Mouse (Mus musculus): ENCODE data around the gene Fbxo34. TPM values are rescaled to one million over a fixed set of nuclear protein-coding genes. Genes with fewer than 3 reads are reported as not detected.
A peak's percentile ranks its signal among the peaks of the same experiment; 100 is the strongest.
"Not testable (repeated sequence)": the region's sequence is repeated elsewhere in the genome, so short reads cannot be mapped to it uniquely, and the experiment has no call there.

Gene Fbxo34
- 4.2 and 4.8 TPM in 2 replicates for polyA plus RNA-seq (2012; ENCODE audit: insufficient read depth, low replicate concordance)

- H3K4me1 ChIP-seq; H3K27me3 ChIP-seq (replicated peaks); H3K9me3 ChIP-seq; H3K4me3 ChIP-seq (replicated peaks); H3K36me3 ChIP-seq (replicated peaks; ENCODE audit: low read length): not testable (repeated sequence)
Observed at GRCm38 (mm10) chr14:47450121-47450520, at the start of gene Fbxo34. Fbxo34 (plus strand) TSS chr14:47450421.

DNA sequence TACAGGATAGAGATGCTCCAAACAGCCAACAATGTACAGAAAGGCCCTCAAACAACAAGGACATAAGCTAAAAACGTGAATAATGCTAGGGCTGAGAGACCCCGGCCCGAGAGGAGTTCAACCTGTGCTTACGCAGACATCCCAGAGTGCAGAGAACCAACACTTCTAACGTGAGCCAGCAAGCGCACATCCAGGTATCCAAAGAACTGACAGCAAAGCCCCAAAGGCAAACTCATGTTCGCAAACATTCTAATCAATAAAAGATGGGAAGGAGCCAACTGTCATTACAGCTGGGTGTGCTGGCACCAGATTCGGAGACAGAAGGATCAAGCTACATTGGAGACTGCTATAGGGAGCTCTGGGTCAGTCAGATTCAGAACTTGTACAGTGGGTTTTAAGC lies 47.5 kb upstream of the Fbxo34 start:
- no peaks in the 10 kb centered on the region for H3K27me3 ChIP-seq (replicated peaks)
- H3K9me3 ChIP-seq: no peaks in the 10 kb centered on the region
- H3K36me3 ChIP-seq (replicated peaks; ENCODE audit: low read length): peaks cover 92% of the 10 kb centered on the region
- no peak overlapping the region for H3K4me3 ChIP-seq (replicated peaks)
- TF ChIP-seq FLI1 (IDR thresholded peaks at IDR 0.05; ENCODE audit: low read length) (no peak), GATA1 (IDR thresholded peaks at IDR 0.05; ENCODE audit: borderline replicate concordance, low read length) (no peak)
- H3K4me1 ChIP-seq: no peaks in the 10 kb centered on the region

GRCm38 (mm10) chr14:47406000-47406399 lies 44.2 kb upstream of the Fbxo34 start:
- Histone ChIP-seq H3K9me3 (no peaks in the 10 kb centered on the region), H3K27me3 (replicated peaks) (no peaks in the 10 kb centered on the region), H3K36me3 (replicated peaks; ENCODE audit: low read length) (peaks cover 99% of the 10 kb centered on the region), H3K4me3 (replicated peaks) (no peak overlapping the region), H3K4me1 (no peaks in the 10 kb centered on the region)
- TF ChIP-seq GATA1 (IDR thresholded peaks at IDR 0.05; ENCODE audit: borderline replicate concordance, low read length) (no peak), FLI1 (IDR thresholded peaks at IDR 0.05; ENCODE audit: low read length) (no peak)

DNA sequence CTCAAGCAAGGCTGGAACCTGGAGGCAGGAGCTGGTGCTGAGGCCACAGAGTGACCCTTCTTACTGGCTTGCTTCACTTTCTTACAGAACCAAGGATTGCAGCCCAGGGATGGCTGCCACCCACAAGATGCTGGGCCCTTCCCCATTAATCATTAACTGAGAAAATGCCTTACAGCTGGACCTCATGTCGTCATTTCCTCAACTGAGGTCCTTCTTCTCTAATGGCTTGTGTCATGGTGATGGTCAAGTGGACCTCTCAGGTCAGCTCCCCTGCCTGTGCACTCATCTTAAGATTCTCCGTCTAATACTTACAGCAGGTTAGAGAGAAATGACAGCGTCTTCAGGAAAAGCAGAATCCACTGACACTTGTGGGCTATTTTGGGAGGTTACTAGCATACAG lies 32.9 kb upstream of the Fbxo34 start:
- Histone ChIP-seq H3K4me1 (peaks cover 18% of the 10 kb centered on the region), H3K9me3 (no peaks in the 10 kb centered on the region), H3K4me3 (replicated peaks) (peak overlapping the region; percentile 92), H3K36me3 (replicated peaks; ENCODE audit: low read length) (peaks cover 39% of the 10 kb centered on the region), H3K27me3 (replicated peaks) (no peaks in the 10 kb centered on the region)
- no peak for TF ChIP-seq FLI1 (IDR thresholded peaks at IDR 0.05; ENCODE audit: low read length)
- no peak for TF ChIP-seq GATA1 (IDR thresholded peaks at IDR 0.05; ENCODE audit: borderline replicate concordance, low read length)

GRCm38 (mm10) chr14:47417775-47418665 lies 32.2 kb upstream of the Fbxo34 start, which contains the start of gene Dlgap5:
Dlgap5 (minus strand) TSS chr14:47418407.
- TF ChIP-seq FLI1 (IDR thresholded peaks at IDR 0.05; ENCODE audit: low read length) (peak; percentile 86; the same call in 1 of the 2 replicates), GATA1 (IDR thresholded peaks at IDR 0.05; ENCODE audit: borderline replicate concordance, low read length) (no peak)
- Histone ChIP-seq H3K4me3 (replicated peaks) (peak within 1 kb of the TSS; percentile 92), H3K9me3 (no peaks in the 10 kb centered on the region), H3K27me3 (replicated peaks) (peaks cover 4% of the 10 kb centered on the region), H3K36me3 (replicated peaks; ENCODE audit: low read length) (peaks cover 32% of the 10 kb centered on the region), H3K4me1 (peaks cover 18% of the 10 kb centered on the region)

DNA sequence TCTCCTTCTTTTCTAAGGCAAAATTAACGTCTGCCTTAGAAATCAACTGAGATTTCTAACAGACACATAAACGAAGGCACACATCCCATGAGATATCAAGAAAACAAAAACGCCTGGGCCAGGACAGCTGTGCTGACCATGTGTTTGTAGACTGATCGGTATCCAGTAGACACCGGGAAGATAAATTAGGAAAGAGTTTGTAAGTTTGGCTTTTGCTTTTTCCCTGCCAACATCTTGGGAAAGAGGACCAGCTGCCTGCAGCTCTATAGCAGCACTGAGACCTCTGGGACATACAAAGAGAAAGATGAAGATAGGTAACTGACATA lies 31.6 kb upstream of the Fbxo34 start:
- Histone ChIP-seq H3K9me3 (no peaks in the 10 kb centered on the region), H3K36me3 (replicated peaks; ENCODE audit: low read length) (peaks cover 28% of the 10 kb centered on the region), H3K27me3 (replicated peaks) (peaks cover 4% of the 10 kb centered on the region), H3K4me1 (peaks cover 18% of the 10 kb centered on the region), H3K4me3 (replicated peaks) (peak overlapping the region; percentile 92)
- TF ChIP-seq GATA1 (IDR thresholded peaks at IDR 0.05; ENCODE audit: borderline replicate concordance, low read length) (no peak), FLI1 (IDR thresholded peaks at IDR 0.05; ENCODE audit: low read length) (no peak)

GRCm38 (mm10) chr14:47419034-47419625 lies 31.1 kb upstream of the Fbxo34 start:
- Histone ChIP-seq H3K9me3 (no peaks in the 10 kb centered on the region), H3K36me3 (replicated peaks; ENCODE audit: low read length) (peaks cover 23% of the 10 kb centered on the region), H3K4me1 (peaks cover 18% of the 10 kb centered on the region), H3K4me3 (replicated peaks) (no peak overlapping the region), H3K27me3 (replicated peaks) (peaks cover 4% of the 10 kb centered on the region)
- TF ChIP-seq FLI1 (IDR thresholded peaks at IDR 0.05; ENCODE audit: low read length) (no peak), GATA1 (IDR thresholded peaks at IDR 0.05; ENCODE audit: borderline replicate concordance, low read length) (no peak)

GRCm38 (mm10) chr14:47419723-47420276 lies 30.4 kb upstream of the Fbxo34 start:
- Histone ChIP-seq H3K9me3 (no peaks in the 10 kb centered on the region), H3K36me3 (replicated peaks; ENCODE audit: low read length) (peaks cover 16% of the 10 kb centered on the region), H3K4me1 (peaks cover 18% of the 10 kb centered on the region), H3K4me3 (replicated peaks) (no peak overlapping the region), H3K27me3 (replicated peaks) (peaks cover 4% of the 10 kb centered on the region)
- TF ChIP-seq FLI1 (IDR thresholded peaks at IDR 0.05; ENCODE audit: low read length) (no peak), GATA1 (IDR thresholded peaks at IDR 0.05; ENCODE audit: borderline replicate concordance, low read length) (no peak)

- H3K4me1 ChIP-seq: peaks cover 18% of the 10 kb centered on the region
- no peaks in the 10 kb centered on the region for H3K36me3 ChIP-seq (replicated peaks; ENCODE audit: low read length)
- no peak overlapping the region for H3K4me3 ChIP-seq (replicated peaks)
- H3K27me3 ChIP-seq (replicated peaks): peaks cover 6% of the 10 kb centered on the region
- TF ChIP-seq GATA1 (IDR thresholded peaks at IDR 0.05; ENCODE audit: borderline replicate concordance, low read length) (no peak), FLI1 (IDR thresholded peaks at IDR 0.05; ENCODE audit: low read length) (no peak)
- H3K9me3 ChIP-seq: no peaks in the 10 kb centered on the region
Observed at GRCm38 (mm10) chr14:47421606-47422005, 28.6 kb upstream of the Fbxo34 start.

GRCm38 (mm10) chr14:47422466-47422865 lies 27.8 kb upstream of the Fbxo34 start:
- peaks cover 6% of the 10 kb centered on the region for H3K27me3 ChIP-seq (replicated peaks)
- no peaks in the 10 kb centered on the region for H3K36me3 ChIP-seq (replicated peaks; ENCODE audit: low read length)
- no peak for TF ChIP-seq GATA1 (IDR thresholded peaks at IDR 0.05; ENCODE audit: borderline replicate concordance, low read length)
- no peak for TF ChIP-seq FLI1 (IDR thresholded peaks at IDR 0.05; ENCODE audit: low read length)
- no peak overlapping the region for H3K4me3 ChIP-seq (replicated peaks)
- peaks cover 10% of the 10 kb centered on the region for H3K4me1 ChIP-seq
- H3K9me3 ChIP-seq: no peaks in the 10 kb centered on the region
